Mouse (Mus musculus) C2C12 (cell line): ENCODE measurements around the gene Scarb1.

Source experiments
- CTCF ChIP-seq: IDR thresholded peaks from one replicate; pipeline ENCODE4 v1.5.1; 2011; ENCODE audit not compliant: control insufficient read depth, insufficient read depth, insufficient read length
- FOSL1 ChIP-seq: IDR thresholded peaks from one replicate; pipeline ENCODE4 v1.8.0; 2011; ENCODE audit warnings: mild to moderate bottlenecking, low read length; ENCODE audit not compliant: poor library complexity, insufficient read depth, severe bottlenecking
- MAX ChIP-seq: IDR thresholded peaks from one replicate; pipeline ENCODE4 v1.6.1; 2011; ENCODE audit warnings: mild to moderate bottlenecking, control low read depth
- MYOD1 ChIP-seq: IDR thresholded peaks from one replicate; pipeline ENCODE4 v1.6.1; 2011; ENCODE audit warnings: low read depth; ENCODE audit not compliant: control insufficient read depth, insufficient read length
- MYOG ChIP-seq: IDR thresholded peaks from one replicate; pipeline ENCODE4 v1.6.1; 2011; ENCODE audit not compliant: control insufficient read depth, insufficient read length; ENCODE audit errors: extremely low read depth

DNA sequence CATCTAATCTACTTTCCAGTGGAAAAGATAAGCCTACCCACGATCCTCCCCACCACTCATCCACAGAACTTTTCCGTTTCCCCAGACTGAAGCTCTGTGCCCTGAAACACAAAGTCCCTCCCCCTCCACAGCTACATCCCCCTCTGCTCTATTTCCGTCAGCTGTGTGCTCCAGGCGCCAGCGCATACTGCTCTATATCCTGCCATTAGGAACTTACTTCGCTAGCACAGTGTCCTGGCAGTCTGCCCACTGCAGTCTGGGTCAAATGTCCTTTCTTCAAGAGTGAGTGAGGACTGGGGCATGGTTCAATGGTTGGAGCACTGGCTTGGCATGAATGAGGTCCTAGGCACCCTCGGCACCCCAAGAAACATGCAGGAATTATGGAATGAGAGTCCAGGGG lies 23.0 kb upstream of the Scarb1 start:
- TF ChIP-seq CTCF (no peak), MYOG (no peak), MAX (no peak), MYOD1 (no peak), FOSL1 (no peak)
